Mouse (Mus musculus) embryonic facial prominence, embryonic 12.5 days (tissue): ENCODE data around the gene Txnrd1. TPM values are rescaled to one million over a fixed set of nuclear protein-coding genes. Genes with fewer than 3 reads are reported as not detected.

Experiments
- ATAC-seq: fragments of 200-750 bp; cut with Nextera tagmentation; 2 replicates; pipeline ENCODE4 v1.8.0; 2017; ENCODE audit not compliant: insufficient number of reproducible peaks, insufficient read depth, low FRiP score, low TSS enrichment
- H3K27ac ChIP-seq: fragments of 300-500 bp; sonication (generic); 2 replicates; pipeline ENCODE4 v1.5.1; 2016; ENCODE audit warnings: mild to moderate bottlenecking
- H3K27me3 ChIP-seq: fragments of 300-500 bp; sonication (generic); 2 replicates; pipeline ENCODE4 v1.6.1; 2016; ENCODE audit warnings: mild to moderate bottlenecking, moderate library complexity
- H3K36me3 ChIP-seq: fragments of 300-500 bp; sonication (generic); 2 replicates; pipeline ENCODE4 v1.6.1; 2016; ENCODE audit warnings: mild to moderate bottlenecking
- H3K4me1 ChIP-seq: fragments of 300-500 bp; sonication (generic); 2 replicates; pipeline ENCODE4 v1.6.1; 2016
- H3K4me2 ChIP-seq: fragments of 300-500 bp; sonication (generic); replicated peaks from 2 replicates; pipeline ENCODE4 v1.6.1; 2016; ENCODE audit warnings: mild to moderate bottlenecking, moderate library complexity
- H3K4me3 ChIP-seq: fragments of 300-500 bp; sonication (generic); 2 replicates; pipeline ENCODE4 v1.5.1; 2016; ENCODE audit warnings: mild to moderate bottlenecking
- H3K9ac ChIP-seq: fragments of 300-500 bp; sonication (generic); 2 replicates; pipeline ENCODE4 v1.6.1; 2016; ENCODE audit warnings: mild to moderate bottlenecking, moderate library complexity
- H3K9me3 ChIP-seq: fragments of 300-500 bp; sonication (generic); 2 replicates; pipeline ENCODE4 v1.6.1; 2016; ENCODE audit warnings: mild to moderate bottlenecking, moderate library complexity
- WGBS: fragments of 180-500 bp; shearing (Covaris S2); methylation state at CpG from one replicate; pipeline ENCODE4 v1.1.7; 2016; 5-methylcytosine and 5-hydroxymethylcytosine counted together
- polyA plus RNA-seq: library from polyadenylated mRNA; unstranded; fragments of >200 nt; fragmentation: Nextera tagmentation; extraction: Ambion mirVana; gene quantifications from 2 replicates; pipeline ENCODE4 v1.2.1, GENCODE M21; 2016

The Txnrd1 gene
- polyA plus RNA-seq, 1 experiment from 2014 or later, result 148 TPM

GRCm38 (mm10) chr10:82935018-82935633 lies 101.4 kb downstream of the Txnrd1 start:
- 79% methylated on average over 13 of the region's 13 CpGs for WGBS
- no peak overlapping the region for H3K4me3 ChIP-seq
- H3K9ac ChIP-seq, result no peak overlapping the region
- H3K36me3 ChIP-seq, result no peaks in the 10 kb centered on the region
- H3K4me2 ChIP-seq, result no peak overlapping the region
- no peak for ATAC-seq
- H3K27ac ChIP-seq, result no peak overlapping the region
- H3K9me3 ChIP-seq, result no peaks in the 10 kb centered on the region
- no peaks in the 10 kb centered on the region for H3K27me3 ChIP-seq
- H3K4me1 ChIP-seq, result no peaks in the 10 kb centered on the region

GRCm38 (mm10) chr10:82935774-82936173 lies 102.0 kb downstream of the Txnrd1 start:
- Histone ChIP-seq H3K27me3 (no peaks in the 10 kb centered on the region), H3K9me3 (no peaks in the 10 kb centered on the region), H3K4me1 (no peaks in the 10 kb centered on the region), H3K4me3 (no peak overlapping the region), H3K27ac (no peak overlapping the region), H3K9ac (no peak overlapping the region), H3K36me3 (no peaks in the 10 kb centered on the region), H3K4me2 (no peak overlapping the region)
- WGBS, result 84% methylated on average over 6 of the region's 6 CpGs
- ATAC-seq, result no peak

Other genes with a start within 250 kb of the Txnrd1 start
- gene 1190007I07Rik, start 210.7 kb upstream of the Txnrd1 start, polyA plus RNA-seq, result 37.2 and 40.7 TPM in 2 replicates
- 198 and 205 TPM in 2 replicates for gene Tdg, start 204.1 kb upstream of the Txnrd1 start, polyA plus RNA-seq
- gene Glt8d2, start 143.3 kb upstream of the Txnrd1 start, polyA plus RNA-seq, result 12.2 and 13.4 TPM in 2 replicates
- gene Hcfc2, start 137.8 kb upstream of the Txnrd1 start, polyA plus RNA-seq, result 45.6 and 49.0 TPM in 2 replicates
- 57.3 and 60.0 TPM in 2 replicates for gene Nfyb, start 69.8 kb upstream of the Txnrd1 start, polyA plus RNA-seq
- 0.34 and 0.56 TPM in 2 replicates for gene Eid3, start 32.7 kb downstream of the Txnrd1 start, polyA plus RNA-seq
- gene Chst11, start 151.5 kb downstream of the Txnrd1 start, polyA plus RNA-seq, result 2.2 and 2.4 TPM in 2 replicates